Mouse (Mus musculus) hindbrain, embryonic 12.5 days (tissue): ENCODE data around the gene Sebox. TPM values are rescaled to one million over a fixed set of nuclear protein-coding genes. Genes with fewer than 3 reads are reported as not detected.
A peak's percentile ranks its signal among the peaks of the same experiment; 100 is the strongest.

ENCODE experiments used
- ATAC-seq: fragments of 200-750 bp; cut with Nextera tagmentation; 2 replicates; pipeline ENCODE4 v1.8.0; 2017; ENCODE audit warnings: moderate TSS enrichment; ENCODE audit not compliant: low FRiP score
- H3K27ac ChIP-seq: fragments of 300-500 bp; sonication (generic); 2 replicates; pipeline ENCODE4 v1.5.1; 2016; ENCODE audit warnings: mild to moderate bottlenecking
- H3K27me3 ChIP-seq: fragments of 300-500 bp; sonication (generic); 2 replicates; pipeline ENCODE4 v1.6.1; 2016; ENCODE audit warnings: mild to moderate bottlenecking
- H3K36me3 ChIP-seq: fragments of 300-500 bp; sonication (generic); 2 replicates; pipeline ENCODE4 v1.6.1; 2016; ENCODE audit warnings: mild to moderate bottlenecking
- H3K4me1 ChIP-seq: fragments of 300-500 bp; sonication (generic); 2 replicates; pipeline ENCODE4 v1.6.1; 2016
- H3K4me2 ChIP-seq: fragments of 300-500 bp; sonication (generic); replicated peaks from 2 replicates; pipeline ENCODE4 v1.6.1; 2016; ENCODE audit warnings: mild to moderate bottlenecking
- H3K4me3 ChIP-seq: fragments of 300-500 bp; sonication (generic); 2 replicates; pipeline ENCODE4 v1.5.1; 2016; ENCODE audit warnings: mild to moderate bottlenecking
- H3K9ac ChIP-seq: fragments of 300-500 bp; sonication (generic); 2 replicates; pipeline ENCODE4 v1.6.1; 2016; ENCODE audit warnings: mild to moderate bottlenecking, moderate library complexity
- H3K9me3 ChIP-seq: fragments of 300-500 bp; sonication (generic); replicated peaks from 2 replicates; pipeline ENCODE4 v1.6.1; 2016; ENCODE audit warnings: mild to moderate bottlenecking
- WGBS: fragments of 180-500 bp; shearing (Covaris S2); methylation state at CpG from one replicate; pipeline ENCODE4 v1.1.7; 2016; 5-methylcytosine and 5-hydroxymethylcytosine counted together
- polyA plus RNA-seq: library from polyadenylated mRNA; unstranded; fragments of >200 nt; fragmentation: Nextera tagmentation; extraction: Ambion mirVana; gene quantifications from 2 replicates; pipeline ENCODE4 v1.2.1, GENCODE M21; 2016

Sebox gene
- polyA plus RNA-seq, 1 experiment from 2014 or later: not detected

GRCm38 (mm10) chr11:78545181-78545580 lies 41.9 kb downstream of the Sebox start:
- Histone ChIP-seq H3K4me3 (no peak overlapping the region), H3K27me3 (no peaks in the 10 kb centered on the region), H3K27ac (no peak overlapping the region), H3K36me3 (peaks cover 37% of the 10 kb centered on the region), H3K4me1 (peaks cover 21% of the 10 kb centered on the region), H3K9me3 (no peaks in the 10 kb centered on the region), H3K9ac (no peak overlapping the region), H3K4me2 (no peak overlapping the region)
- WGBS: 74% methylated on average over 8 of the region's 8 CpGs
- no peak for ATAC-seq

DNA sequence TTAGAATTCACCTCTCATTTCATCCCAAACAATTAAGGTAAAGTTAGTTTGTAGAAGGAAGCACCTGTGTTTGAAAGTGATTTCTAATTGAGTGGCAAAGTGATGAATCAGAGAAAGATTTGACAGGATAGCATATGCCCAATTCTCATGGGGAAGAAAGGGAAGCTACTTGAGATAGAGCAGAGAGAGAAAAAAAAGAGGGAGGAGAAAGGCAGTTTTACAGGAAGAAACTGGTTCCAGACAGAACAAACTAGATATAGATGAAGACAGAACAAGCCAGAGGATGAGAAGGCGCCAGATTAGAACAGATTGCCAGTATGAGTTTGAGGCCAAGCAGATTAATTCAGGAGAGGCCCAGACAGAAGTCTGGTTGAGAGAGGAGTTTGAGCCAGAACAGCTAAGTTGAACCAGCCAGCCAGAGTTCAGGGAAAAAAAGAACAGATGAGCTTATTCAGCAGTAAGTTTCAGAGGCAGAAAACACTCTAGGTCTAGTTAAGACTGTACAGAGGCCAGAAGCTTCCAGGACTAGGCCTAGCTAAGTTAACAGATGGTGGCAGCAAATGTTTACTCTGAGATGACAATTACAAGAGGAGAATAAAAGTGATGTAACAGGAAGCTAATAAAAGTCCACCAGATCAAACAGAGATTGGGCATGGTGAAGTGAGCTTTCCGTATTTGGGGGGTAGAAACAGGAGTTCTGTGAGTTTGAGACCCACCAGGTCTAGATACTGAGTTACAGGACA lies 44.6 kb downstream of the Sebox start:
- H3K4me2 ChIP-seq: no peak overlapping the region; the same call in 1 of the 2 replicates
- H3K27me3 ChIP-seq: no peaks in the 10 kb centered on the region
- 0 out of 2 replicates have a peak overlapping the region, but pooled peaks have one; percentile 4 for H3K27ac ChIP-seq
- H3K4me1 ChIP-seq: peaks cover 24% of the 10 kb centered on the region
- no peak for ATAC-seq
- H3K9ac ChIP-seq: no peak overlapping the region
- H3K36me3 ChIP-seq: peaks cover 16% of the 10 kb centered on the region
- WGBS: 94% methylated on average over 2 of the region's 2 CpGs
- no peaks in the 10 kb centered on the region for H3K9me3 ChIP-seq
- H3K4me3 ChIP-seq: no peak overlapping the region

DNA sequence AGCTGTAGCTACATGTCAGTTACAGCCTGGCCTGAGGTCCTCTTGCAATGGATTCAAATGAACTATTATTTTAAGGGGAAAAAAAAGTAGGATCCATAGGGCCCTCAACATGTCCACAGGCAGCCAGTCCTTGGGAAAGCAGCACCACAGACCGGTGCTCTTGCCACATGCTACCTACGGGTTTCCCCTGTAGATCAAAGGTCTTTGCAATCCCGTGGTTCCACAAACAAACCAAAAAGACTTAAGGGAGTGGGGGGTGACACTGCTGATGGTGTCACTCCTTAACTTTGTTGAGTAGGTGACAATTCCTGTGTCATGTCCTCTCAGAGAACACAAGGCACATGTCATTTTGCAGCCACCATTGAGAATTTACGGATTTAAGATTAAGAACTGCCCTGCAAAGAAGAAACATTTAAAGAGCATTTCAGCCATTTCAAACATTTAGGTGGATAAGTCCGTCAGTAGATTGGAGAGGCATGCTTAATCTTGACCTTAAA lies 46.3 kb downstream of the Sebox start:
- H3K4me1 ChIP-seq: peaks cover 24% of the 10 kb centered on the region
- peak overlapping the region; percentile 65; the same call in 1 of the 2 replicates for H3K9ac ChIP-seq
- ATAC-seq: no peak
- peak overlapping the region; percentile 56 for H3K4me3 ChIP-seq
- no peak overlapping the region for H3K27ac ChIP-seq
- no peaks in the 10 kb centered on the region for H3K27me3 ChIP-seq
- peaks cover 5% of the 10 kb centered on the region; the same call in 1 of the 2 replicates for H3K9me3 ChIP-seq
- H3K4me2 ChIP-seq: peak overlapping the region; percentile 79
- H3K36me3 ChIP-seq: peaks cover 4% of the 10 kb centered on the region; the same call in 1 of the 2 replicates
- 21% methylated on average over 5 of the region's 5 CpGs for WGBS

- peak within 1 kb of the TSS; percentile 79 for H3K4me2 ChIP-seq
Observed at GRCm38 (mm10) chr11:78550168-78551058, 47.2 kb downstream of the Sebox start, which contains the start of gene Tmem97. TSS of gene Tmem97 (minus strand) at chr11:78550777.

DNA sequence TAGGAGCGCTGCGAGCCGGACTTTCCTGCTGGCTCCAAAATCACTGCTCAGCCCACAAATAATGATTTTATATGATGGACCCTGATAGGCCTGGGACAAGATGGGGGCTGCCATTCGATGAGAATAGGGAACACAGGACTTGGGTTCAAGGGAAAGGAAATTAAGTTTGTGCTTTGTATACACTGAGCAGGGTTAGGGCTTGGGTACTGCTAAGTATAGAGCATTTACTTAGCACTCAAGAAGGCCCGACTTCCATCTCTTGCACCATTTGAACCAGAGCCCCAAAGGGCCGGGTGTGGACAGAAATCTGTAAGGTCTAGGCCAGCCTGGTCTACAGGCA lies 47.8 kb downstream of the Sebox start:
- peak overlapping the region; percentile 56 for H3K4me3 ChIP-seq
- no peaks in the 10 kb centered on the region for H3K27me3 ChIP-seq
- peak overlapping the region; percentile 81 for H3K27ac ChIP-seq
- peak overlapping the region; percentile 53 for H3K9ac ChIP-seq
- WGBS: 38% methylated on average over 6 of the region's 6 CpGs
- H3K36me3 ChIP-seq: no peaks in the 10 kb centered on the region
- peaks cover 24% of the 10 kb centered on the region for H3K4me1 ChIP-seq
- peak overlapping the region; percentile 79 for H3K4me2 ChIP-seq
- H3K9me3 ChIP-seq: peaks cover 5% of the 10 kb centered on the region; the same call in 1 of the 2 replicates
- ATAC-seq: peak; percentile 58

More at GRCm38 (mm10) chr11:78550168-78551058, 47.2 kb downstream of the Sebox start, which contains the start of gene Tmem97:
- H3K27me3 ChIP-seq: no peaks in the 10 kb centered on the region
- H3K4me3 ChIP-seq: peak within 1 kb of the TSS; percentile 56
- WGBS: under 1% methylated on average over 60 of the region's 60 CpGs
- peaks cover 3% of the 10 kb centered on the region; the same call in 1 of the 2 replicates for H3K36me3 ChIP-seq
- peak within 1 kb of the TSS; percentile 65 for H3K9ac ChIP-seq
- H3K4me1 ChIP-seq: peaks cover 24% of the 10 kb centered on the region
- peaks cover 5% of the 10 kb centered on the region; the same call in 1 of the 2 replicates for H3K9me3 ChIP-seq
- H3K27ac ChIP-seq: peak within 1 kb of the TSS; percentile 81
- ATAC-seq: peak; percentile 100

Other genes with a start within 250 kb of the Sebox start
- 80.4 and 80.7 TPM in 2 replicates for gene 2610507B11Rik, start 241.7 kb upstream of the Sebox start, polyA plus RNA-seq
- 0.34 and 0.51 TPM in 2 replicates for gene BC030499, start 212.6 kb upstream of the Sebox start, polyA plus RNA-seq
- gene Spag5, start 201.9 kb upstream of the Sebox start, polyA plus RNA-seq: 29.4 and 35.9 TPM in 2 replicates
- 16.8 and 20.1 TPM in 2 replicates for gene Aldoc, start 180.5 kb upstream of the Sebox start, polyA plus RNA-seq
- gene Pigs, start 175.0 kb upstream of the Sebox start, polyA plus RNA-seq: 76.9 and 77.1 TPM in 2 replicates
- 86.0 and 92.7 TPM in 2 replicates for gene Unc119, start 160.0 kb upstream of the Sebox start, polyA plus RNA-seq
- gene Foxn1, start 116.9 kb upstream of the Sebox start, polyA plus RNA-seq: not detected in 2 replicates
- not detected in 2 replicates for gene Slc13a2, start 81.2 kb upstream of the Sebox start, polyA plus RNA-seq
- 17.5 and 17.9 TPM in 2 replicates for gene Slc46a1, start 37.8 kb upstream of the Sebox start, polyA plus RNA-seq
- gene Sarm1, start 5.7 kb upstream of the Sebox start, polyA plus RNA-seq: 33.7 and 35.7 TPM in 2 replicates
- gene Vtn, start 4.4 kb upstream of the Sebox start, polyA plus RNA-seq: 118 and 156 TPM in 2 replicates
- gene Tmem199, start 8.7 kb downstream of the Sebox start, polyA plus RNA-seq: 75.2 and 81.1 TPM in 2 replicates
- 166 and 176 TPM in 2 replicates for gene Poldip2, start 8.7 kb downstream of the Sebox start, polyA plus RNA-seq
- gene Tnfaip1, start 32.9 kb downstream of the Sebox start, polyA plus RNA-seq: 59.8 and 61.4 TPM in 2 replicates
- gene Ift20, start 32.9 kb downstream of the Sebox start, polyA plus RNA-seq: 108 and 127 TPM in 2 replicates
- 44.2 and 47.3 TPM in 2 replicates for gene Tmem97, start 47.3 kb downstream of the Sebox start, polyA plus RNA-seq
- gene Nlk, start 193.9 kb downstream of the Sebox start, polyA plus RNA-seq: 25.3 and 26.6 TPM in 2 replicates
- 29.2 and 31.3 TPM in 2 replicates for gene Ccnq, start 248.3 kb downstream of the Sebox start, polyA plus RNA-seq